Mouse (Mus musculus) embryonic facial prominence, embryonic 10.5 days (tissue): ENCODE measurements around the gene Lsm11. TPM values are rescaled to one million over a fixed set of nuclear protein-coding genes. Genes with fewer than 3 reads are reported as not detected.

Experiments
- DNase-seq: peaks from one replicate; pipeline ENCODE4 v3.0.0-alpha.2; 2017; ENCODE audit warnings: low spot score
- H3K27ac ChIP-seq: fragments of 300-500 bp; sonication (generic); replicated peaks from 2 replicates; pipeline ENCODE4 v1.5.1; 2016; ENCODE audit warnings: mild to moderate bottlenecking
- H3K27me3 ChIP-seq: fragments of 300-500 bp; sonication (generic); replicated peaks from 2 replicates; pipeline ENCODE4 v1.6.1; 2016; ENCODE audit warnings: low read depth, mild to moderate bottlenecking; ENCODE audit not compliant: poor library complexity, severe bottlenecking
- H3K36me3 ChIP-seq: fragments of 300-500 bp; sonication (generic); replicated peaks from 2 replicates; pipeline ENCODE4 v1.6.1; 2016; ENCODE audit warnings: mild to moderate bottlenecking, moderate library complexity
- H3K4me1 ChIP-seq: fragments of 300-500 bp; sonication (generic); 2 replicates; pipeline ENCODE4 v1.6.1; 2016
- H3K4me3 ChIP-seq: fragments of 300-500 bp; sonication (generic); 2 replicates; pipeline ENCODE4 v1.5.1; 2016; ENCODE audit warnings: mild to moderate bottlenecking, moderate library complexity
- H3K9me3 ChIP-seq: fragments of 300-500 bp; sonication (generic); 2 replicates; pipeline ENCODE4 v1.6.1; 2016; ENCODE audit warnings: mild to moderate bottlenecking
- WGBS: fragments of 180-500 bp; shearing (Covaris S2); methylation state at CpG from one replicate; pipeline ENCODE4 v1.1.7; 2016; 5-methylcytosine and 5-hydroxymethylcytosine counted together
- polyA plus RNA-seq: library from polyadenylated mRNA; unstranded; fragments of >200 nt; fragmentation: Nextera tagmentation; extraction: Ambion mirVana; gene quantifications from 2 replicates; pipeline ENCODE4 v1.2.1, GENCODE M21; 2016

Gene Lsm11
- polyA plus RNA-seq, 1 experiment from 2014 or later, result 7.3 TPM

GRCm38 (mm10) chr11:45955127-45955627, 10.4 kb upstream of the Lsm11 start, which contains the start of gene Thg1l:
Gene Thg1l (minus strand): TSS chr11:45955494.
- Histone ChIP-seq H3K27me3 (no peaks in the 10 kb centered on the region), H3K4me1 (peaks cover 9% of the 10 kb centered on the region; the same call in 1 of the 2 replicates), H3K9me3 (no peaks in the 10 kb centered on the region), H3K36me3 (peaks cover 26% of the 10 kb centered on the region), H3K4me3 (peak within 1 kb of the TSS; percentile 78), H3K27ac (peak within 1 kb of the TSS; percentile 85)
- DNase-seq, result peak; percentile 92
- under 1% methylated on average over 32 of the region's 32 CpGs for WGBS

- no peak for DNase-seq
- Histone ChIP-seq H3K27ac (no peak overlapping the region), H3K36me3 (peaks cover 44% of the 10 kb centered on the region), H3K4me3 (no peak overlapping the region), H3K27me3 (no peaks in the 10 kb centered on the region), H3K9me3 (no peaks in the 10 kb centered on the region), H3K4me1 (peaks cover 14% of the 10 kb centered on the region)
- 86% methylated on average over 2 of the region's 2 CpGs for WGBS
Observed at GRCm38 (mm10) chr11:45947491-45947890, 2.8 kb upstream of the Lsm11 start.

GRCm38 (mm10) chr11:45946796-45947195, 2.1 kb upstream of the Lsm11 start:
- Histone ChIP-seq H3K27ac (no peak overlapping the region), H3K4me3 (no peak overlapping the region), H3K4me1 (peaks cover 14% of the 10 kb centered on the region), H3K36me3 (peaks cover 43% of the 10 kb centered on the region), H3K9me3 (no peaks in the 10 kb centered on the region), H3K27me3 (no peaks in the 10 kb centered on the region)
- no peak for DNase-seq
- 87% methylated on average over 4 of the region's 4 CpGs for WGBS

GRCm38 (mm10) chr11:45943891-45944642, 668 bp downstream of the Lsm11 start:
- Histone ChIP-seq H3K27me3 (no peaks in the 10 kb centered on the region), H3K36me3 (peaks cover 25% of the 10 kb centered on the region), H3K9me3 (no peaks in the 10 kb centered on the region), H3K4me1 (peaks cover 14% of the 10 kb centered on the region), H3K27ac (peak overlapping the region; percentile 94), H3K4me3 (peak overlapping the region; percentile 96)
- WGBS, result under 1% methylated on average over 49 of the region's 49 CpGs
- DNase-seq, result peak; percentile 51

- H3K36me3 ChIP-seq, result peaks cover 18% of the 10 kb centered on the region
- DNase-seq, result no peak
- no peak overlapping the region for H3K27ac ChIP-seq
- peak overlapping the region; percentile 96 for H3K4me3 ChIP-seq
- H3K27me3 ChIP-seq, result no peaks in the 10 kb centered on the region
- no peaks in the 10 kb centered on the region for H3K9me3 ChIP-seq
- WGBS, result 74% methylated on average over 7 of the region's 7 CpGs
- peaks cover 14% of the 10 kb centered on the region for H3K4me1 ChIP-seq
Observed at GRCm38 (mm10) chr11:45943108-45943705, 1.5 kb downstream of the Lsm11 start.

- Histone ChIP-seq H3K36me3 (peaks cover 16% of the 10 kb centered on the region), H3K4me1 (peaks cover 14% of the 10 kb centered on the region), H3K27me3 (no peaks in the 10 kb centered on the region), H3K4me3 (no peak overlapping the region), H3K9me3 (no peaks in the 10 kb centered on the region), H3K27ac (no peak overlapping the region)
- WGBS, result 88% methylated on average over 7 of the region's 7 CpGs
- DNase-seq, result no peak
Observed at GRCm38 (mm10) chr11:45942281-45942680, 2.5 kb downstream of the Lsm11 start.

- Histone ChIP-seq H3K4me1 (peaks cover 12% of the 10 kb centered on the region), H3K36me3 (peaks cover 49% of the 10 kb centered on the region), H3K9me3 (no peaks in the 10 kb centered on the region), H3K27ac (no peak overlapping the region), H3K27me3 (no peaks in the 10 kb centered on the region), H3K4me3 (no peak overlapping the region)
- DNase-seq, result no peak
- WGBS, result 93% methylated on average over 8 of the region's 8 CpGs
Observed at GRCm38 (mm10) chr11:45938917-45939316, 5.8 kb downstream of the Lsm11 start.

GRCm38 (mm10) chr11:45937478-45937877, 7.3 kb downstream of the Lsm11 start:
- H3K27ac ChIP-seq, result no peak overlapping the region
- no peaks in the 10 kb centered on the region for H3K4me1 ChIP-seq
- no peaks in the 10 kb centered on the region for H3K9me3 ChIP-seq
- peaks cover 64% of the 10 kb centered on the region for H3K36me3 ChIP-seq
- no peaks in the 10 kb centered on the region for H3K27me3 ChIP-seq
- WGBS, result 97% methylated on average over 8 of the region's 8 CpGs
- DNase-seq, result no peak
- no peak overlapping the region for H3K4me3 ChIP-seq

GRCm38 (mm10) chr11:45932771-45933170, 12.0 kb downstream of the Lsm11 start:
- no peak overlapping the region for H3K27ac ChIP-seq
- H3K27me3 ChIP-seq, result no peaks in the 10 kb centered on the region
- 94% methylated on average over 10 of the region's 10 CpGs for WGBS
- no peaks in the 10 kb centered on the region for H3K4me1 ChIP-seq
- DNase-seq, result no peak
- H3K9me3 ChIP-seq, result no peaks in the 10 kb centered on the region
- peaks cover 89% of the 10 kb centered on the region for H3K36me3 ChIP-seq
- no peak overlapping the region for H3K4me3 ChIP-seq

- WGBS, result 86% methylated on average over 10 of the region's 10 CpGs
- H3K9me3 ChIP-seq, result no peaks in the 10 kb centered on the region
- no peak for DNase-seq
Observed at GRCm38 (mm10) chr11:45929541-45929940, 15.2 kb downstream of the Lsm11 start.

GRCm38 (mm10) chr11:45927456-45927855, 17.3 kb downstream of the Lsm11 start:
- Histone ChIP-seq H3K27me3 (no peaks in the 10 kb centered on the region), H3K4me3 (no peak overlapping the region), H3K36me3 (peaks cover 36% of the 10 kb centered on the region), H3K27ac (no peak overlapping the region), H3K9me3 (no peaks in the 10 kb centered on the region), H3K4me1 (peaks cover 15% of the 10 kb centered on the region)
- no peak for DNase-seq
- 60% methylated on average over 5 of the region's 5 CpGs for WGBS

More at GRCm38 (mm10) chr11:45929541-45929940, 15.2 kb downstream of the Lsm11 start:
- no peaks in the 10 kb centered on the region for H3K27me3 ChIP-seq
- H3K27ac ChIP-seq, result no peak overlapping the region
- H3K36me3 ChIP-seq, result peaks cover 57% of the 10 kb centered on the region
- no peak overlapping the region for H3K4me3 ChIP-seq
- H3K4me1 ChIP-seq, result peaks cover 15% of the 10 kb centered on the region

- peak; percentile 83 for DNase-seq
- Histone ChIP-seq H3K9me3 (no peaks in the 10 kb centered on the region), H3K27me3 (no peaks in the 10 kb centered on the region), H3K36me3 (peaks cover 28% of the 10 kb centered on the region), H3K4me1 (peaks cover 17% of the 10 kb centered on the region), H3K27ac (peak overlapping the region; percentile 81), H3K4me3 (peak overlapping the region; percentile 57)
- under 1% methylated on average over 9 of the region's 9 CpGs for WGBS
Observed at GRCm38 (mm10) chr11:45926640-45927082, 18.1 kb downstream of the Lsm11 start.

GRCm38 (mm10) chr11:45925436-45925835, 19.3 kb downstream of the Lsm11 start:
- H3K36me3 ChIP-seq, result peaks cover 18% of the 10 kb centered on the region
- peak; percentile 24 for DNase-seq
- no peak overlapping the region for H3K4me3 ChIP-seq
- 31% methylated on average over 6 of the region's 6 CpGs for WGBS
- peaks cover 26% of the 10 kb centered on the region for H3K4me1 ChIP-seq
- no peaks in the 10 kb centered on the region for H3K27me3 ChIP-seq
- H3K9me3 ChIP-seq, result no peaks in the 10 kb centered on the region
- no peak overlapping the region for H3K27ac ChIP-seq
